Mouse (Mus musculus) mouse trophoblast stem cell (cell line): ENCODE data around the gene 1810009A15Rik.

Experiments
- in situ Hi-C, 2 experiments: fragments of 300-500 bp; cut with MseI, MboI; formaldehyde crosslinking; loops; 2 replicates in 1 of 2; 3 replicates in 1 of 2; pipeline ENCODE4 v1.15.1; 2025

Gene 1810009A15Rik

GRCm38 (mm10) chr19:8919684-8920072, 31.0 kb downstream of the 1810009A15Rik start:
- in situ Hi-C loops, result no loop called here

GRCm38 (mm10) chr19:8920073-8920736, 31.6 kb downstream of the 1810009A15Rik start, which contains the start of gene B3gat3:
Gene B3gat3 (plus strand): TSS chr19:8920374.
- in situ Hi-C loops, result no loop called here

- in situ Hi-C loops, result no loop called here
These were observed 32.2 kb downstream of the 1810009A15Rik start for GRCm38 (mm10) chr19:8920836-8921291.

- in situ Hi-C loops, result no loop called here
These were observed 33.1 kb downstream of the 1810009A15Rik start for GRCm38 (mm10) chr19:8921741-8922140.

GRCm38 (mm10) chr19:8926766-8927165, 38.1 kb downstream of the 1810009A15Rik start:
- in situ Hi-C loops, result no loop called here

GRCm38 (mm10) chr19:8927891-8928525, 39.4 kb downstream of the 1810009A15Rik start:
- in situ Hi-C loops, result no loop called here

- in situ Hi-C loops, result no loop called here
These were observed 40.1 kb downstream of the 1810009A15Rik start for GRCm38 (mm10) chr19:8928689-8929223.

GRCm38 (mm10) chr19:8929224-8930088, 40.8 kb downstream of the 1810009A15Rik start, which contains the start of the genes Rom1 and Eml3:
Gene Rom1 (minus strand): TSS chr19:8929356.
Gene Eml3 (plus strand): TSS chr19:8929552.
- in situ Hi-C loops, result no loop called here

GRCm38 (mm10) chr19:8930117-8930516, 41.5 kb downstream of the 1810009A15Rik start:
- in situ Hi-C loops, result no loop called here

GRCm38 (mm10) chr19:8930771-8931170, 42.1 kb downstream of the 1810009A15Rik start:
- in situ Hi-C loops, result no loop called here

- in situ Hi-C loops, result no loop called here
These were observed 48.1 kb downstream of the 1810009A15Rik start for GRCm38 (mm10) chr19:8936736-8937135.
